Mouse (Mus musculus) erythroblast, embryonic 14.5 days (primary cell): ENCODE data around the gene Cyb5rl.

Source experiments
- GATA1 ChIP-seq: IDR thresholded peaks from 2 replicates; pipeline ENCODE4 v1.6.1; 2012; ENCODE audit warnings: low read length, inconsistent platforms, mixed read lengths
- TAL1 ChIP-seq: IDR thresholded peaks from 3 replicates; pipeline ENCODE4 v1.6.1; 2012; ENCODE audit warnings: low read length, inconsistent platforms, mixed read lengths

GRCm38 (mm10) chr4:107097871-107098270 is 31.1 kb downstream of the Cyb5rl start:
- TF ChIP-seq GATA1: no peak
- TF ChIP-seq TAL1: no peak
